Mouse (Mus musculus) liver, embryonic 14.5 days (tissue): ENCODE measurements around the gene Agpat4.

Experiments
- CTCF ChIP-seq: IDR thresholded peaks from 2 replicates; pipeline ENCODE4 v1.5.1; 2016; ENCODE audit warnings: antibody characterized with exemption, low read depth, control low read depth
- EP300 ChIP-seq: IDR thresholded peaks from 2 replicates; pipeline ENCODE4 v1.6.1; 2016; ENCODE audit warnings: antibody characterized with exemption, low read depth

DNA sequence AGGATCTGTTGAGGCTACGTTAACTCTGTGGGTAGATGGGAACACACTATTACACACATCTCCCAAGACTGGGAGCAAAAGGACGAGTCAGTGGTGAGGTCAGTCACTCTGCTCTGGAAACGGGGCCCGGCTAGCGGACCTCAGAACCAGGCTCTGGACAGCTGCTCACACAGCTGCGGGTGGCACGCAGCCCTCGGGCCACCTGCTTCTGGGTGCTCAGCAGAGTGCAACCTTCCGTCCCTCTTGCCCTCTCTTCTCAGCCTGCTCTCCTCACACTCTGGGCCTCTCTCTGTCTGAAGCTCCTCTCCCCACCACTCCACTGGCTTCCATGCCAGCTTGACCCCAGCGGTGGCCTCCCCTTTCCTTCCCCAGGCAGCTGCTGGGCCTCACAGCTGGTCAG, 150.0 kb downstream of the Agpat4 start:
- TF ChIP-seq CTCF: no peak
- TF ChIP-seq EP300: no peak
